Mouse (Mus musculus): ENCODE data around the gene Pin1rt1. TPM values are rescaled to one million over a fixed set of nuclear protein-coding genes. Genes with fewer than 3 reads are reported as not detected.

Pin1rt1 gene
- polyA plus RNA-seq, 2 experiments = 0.32 TPM; not detected in 1

DNA sequence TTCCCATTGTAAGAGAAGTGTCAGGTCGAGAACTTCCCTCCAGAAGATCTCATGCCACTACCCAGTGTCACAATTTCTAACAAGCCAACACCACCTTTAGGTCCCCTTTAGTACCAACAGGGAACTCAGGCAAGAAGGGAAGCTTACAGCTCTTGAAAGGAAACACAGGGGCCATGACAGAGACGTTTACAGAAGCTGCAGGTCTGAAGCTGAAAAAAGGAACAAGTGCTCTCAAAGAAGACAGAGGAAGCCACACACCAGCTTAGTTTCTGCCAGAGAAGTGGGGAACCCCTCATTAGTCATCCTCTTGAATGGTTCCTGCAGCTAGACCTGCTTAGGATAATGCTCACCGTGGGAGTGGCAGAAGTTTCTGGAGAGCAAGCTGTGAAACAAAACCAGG lies 28.9 kb downstream of the Pin1rt1 start:
- 71% methylated on average over 3 of the region's 3 CpGs for WGBS
- H3K27me3 ChIP-seq (ENCODE audit: control insufficient read depth, insufficient read depth, low read length) = no peaks in the 10 kb centered on the region
- TF ChIP-seq POLR2A (IDR thresholded peaks at IDR 0.05; ENCODE audit: borderline replicate concordance, extremely low read depth, insufficient read depth, insufficient read length) = no peak
- no peak overlapping the region for H3K27ac ChIP-seq (replicated peaks; ENCODE audit: low read depth, low read length)
- ATAC-seq (ENCODE audit: low FRiP score, low read depth) = no peak
- no peak for DNase-seq (ENCODE audit: low spot score)
- no peak overlapping the region for H3K9ac ChIP-seq (ENCODE audit: low read depth, low read length, severe bottlenecking)
- peaks cover 19% of the 10 kb centered on the region; the same call in 1 of the 2 replicates for H3K36me3 ChIP-seq (ENCODE audit: control insufficient read depth, insufficient read depth, low read length)
- no peaks in the 10 kb centered on the region for H3K4me1 ChIP-seq (ENCODE audit: control insufficient read depth, insufficient read depth, low read length)
- no peak overlapping the region for H3K4me3 ChIP-seq (replicated peaks; ENCODE audit: low read length)
- H3K9me3 ChIP-seq (ENCODE audit: control insufficient read depth, low read length) = no peaks in the 10 kb centered on the region
- no peak overlapping the region for H3K4me2 ChIP-seq (replicated peaks; ENCODE audit: low read depth, low read length, severe bottlenecking)

- no peaks in the 10 kb centered on the region; the same call in 1 of the 2 replicates for H3K4me1 ChIP-seq (ENCODE audit: control insufficient read depth, insufficient read depth, low read length)
- no peak overlapping the region for H3K27ac ChIP-seq (replicated peaks; ENCODE audit: low read depth, low read length)
- H3K27me3 ChIP-seq (ENCODE audit: control insufficient read depth, insufficient read depth, low read length) = no peaks in the 10 kb centered on the region
- TF ChIP-seq POLR2A (IDR thresholded peaks at IDR 0.05; ENCODE audit: borderline replicate concordance, extremely low read depth, insufficient read depth, insufficient read length) = no peak
- no peak overlapping the region for H3K4me3 ChIP-seq (replicated peaks; ENCODE audit: low read length)
- H3K9me3 ChIP-seq (ENCODE audit: control insufficient read depth, low read length) = no peaks in the 10 kb centered on the region
- H3K9ac ChIP-seq (ENCODE audit: low read depth, low read length, severe bottlenecking) = no peak overlapping the region
- ATAC-seq (ENCODE audit: low FRiP score, low read depth) = peak; percentile 91
- H3K4me2 ChIP-seq (replicated peaks; ENCODE audit: low read depth, low read length, severe bottlenecking) = no peak overlapping the region
- WGBS = 5% methylated on average over 13 of the region's 13 CpGs
- DNase-seq (ENCODE audit: low spot score) = peak; percentile 92
- H3K36me3 ChIP-seq (ENCODE audit: control insufficient read depth, insufficient read depth, low read length) = peaks cover 30% of the 10 kb centered on the region
Observed at GRCm38 (mm10) chr2:104685418-104685817, 30.8 kb downstream of the Pin1rt1 start.

DNA sequence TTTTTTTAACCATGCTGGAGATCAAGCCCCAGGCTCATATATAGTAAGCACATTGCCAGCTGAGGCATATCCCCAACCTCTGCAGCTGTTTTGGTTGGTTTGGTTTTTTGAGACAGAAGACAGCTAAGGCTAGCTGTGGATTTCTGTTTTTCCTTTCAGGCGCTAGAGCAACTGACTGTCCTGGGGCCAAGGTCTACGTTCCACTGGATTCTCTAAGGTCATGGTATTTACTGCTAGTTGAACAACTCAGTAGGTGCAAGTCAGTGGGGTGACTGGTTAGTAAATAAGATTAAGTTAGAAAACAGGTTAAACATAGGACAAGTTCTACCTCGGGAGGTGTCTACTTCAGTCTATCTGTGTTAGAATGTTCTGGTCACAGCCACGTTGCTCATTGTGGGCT lies 31.4 kb downstream of the Pin1rt1 start:
- Histone ChIP-seq H3K9ac (ENCODE audit: low read depth, low read length, severe bottlenecking) (no peak overlapping the region), H3K9me3 (ENCODE audit: control insufficient read depth, low read length) (no peaks in the 10 kb centered on the region), H3K4me1 (ENCODE audit: control insufficient read depth, insufficient read depth, low read length) (no peaks in the 10 kb centered on the region; the same call in 1 of the 2 replicates), H3K36me3 (ENCODE audit: control insufficient read depth, insufficient read depth, low read length) (peaks cover 30% of the 10 kb centered on the region), H3K27ac (replicated peaks; ENCODE audit: low read depth, low read length) (no peak overlapping the region), H3K4me3 (replicated peaks; ENCODE audit: low read length) (no peak overlapping the region), H3K27me3 (ENCODE audit: control insufficient read depth, insufficient read depth, low read length) (no peaks in the 10 kb centered on the region), H3K4me2 (replicated peaks; ENCODE audit: low read depth, low read length, severe bottlenecking) (no peak overlapping the region)
- DNase-seq (ENCODE audit: low spot score) = no peak
- no peak for TF ChIP-seq POLR2A (IDR thresholded peaks at IDR 0.05; ENCODE audit: borderline replicate concordance, extremely low read depth, insufficient read depth, insufficient read length)
- ATAC-seq (ENCODE audit: low FRiP score, low read depth) = 0 out of 2 replicates have a peak, but pooled peaks have one; percentile 4
- 83% methylated on average over 4 of the region's 4 CpGs for WGBS

DNA sequence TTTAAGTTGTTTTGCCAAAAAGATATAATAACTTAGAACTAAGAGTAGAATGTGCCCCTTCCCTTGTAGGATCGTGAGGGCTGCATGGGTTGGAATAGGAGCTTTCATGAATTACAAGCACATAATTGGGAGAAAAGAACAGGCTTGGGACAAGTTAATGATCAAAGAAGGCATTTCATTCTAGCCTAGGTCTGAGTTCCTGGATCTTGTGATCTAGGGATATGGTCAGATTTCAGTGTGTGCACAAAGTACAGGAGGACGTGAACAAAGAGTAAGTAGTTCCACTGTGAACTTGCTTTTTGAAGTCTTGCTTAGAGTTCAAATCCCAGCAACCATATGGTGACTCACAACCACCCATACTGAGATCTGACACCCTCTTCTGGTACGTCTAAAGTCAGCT lies 38.9 kb downstream of the Pin1rt1 start:
- peaks cover 14% of the 10 kb centered on the region for H3K36me3 ChIP-seq (ENCODE audit: control insufficient read depth, insufficient read depth, low read length)
- no peak overlapping the region for H3K4me3 ChIP-seq (replicated peaks; ENCODE audit: low read length)
- no peaks in the 10 kb centered on the region for H3K9me3 ChIP-seq (ENCODE audit: control insufficient read depth, low read length)
- no peak for ATAC-seq (ENCODE audit: low FRiP score, low read depth)
- WGBS = 62% methylated on average over 3 of the region's 3 CpGs
- no peak for DNase-seq (ENCODE audit: low spot score)
- H3K27ac ChIP-seq (replicated peaks; ENCODE audit: low read depth, low read length) = no peak overlapping the region
- TF ChIP-seq POLR2A (IDR thresholded peaks at IDR 0.05; ENCODE audit: borderline replicate concordance, extremely low read depth, insufficient read depth, insufficient read length) = no peak
- no peak overlapping the region for H3K9ac ChIP-seq (ENCODE audit: low read depth, low read length, severe bottlenecking)
- no peaks in the 10 kb centered on the region; the same call in 1 of the 2 replicates for H3K4me1 ChIP-seq (ENCODE audit: control insufficient read depth, insufficient read depth, low read length)
- H3K27me3 ChIP-seq (ENCODE audit: control insufficient read depth, insufficient read depth, low read length) = no peaks in the 10 kb centered on the region
- H3K4me2 ChIP-seq (replicated peaks; ENCODE audit: low read depth, low read length, severe bottlenecking) = no peak overlapping the region

- no peak for TF ChIP-seq POLR2A (IDR thresholded peaks at IDR 0.05; ENCODE audit: borderline replicate concordance, extremely low read depth, insufficient read depth, insufficient read length)
- Histone ChIP-seq H3K9me3 (ENCODE audit: control insufficient read depth, low read length) (no peaks in the 10 kb centered on the region), H3K27ac (replicated peaks; ENCODE audit: low read depth, low read length) (no peak overlapping the region), H3K27me3 (ENCODE audit: control insufficient read depth, insufficient read depth, low read length) (no peaks in the 10 kb centered on the region), H3K4me1 (ENCODE audit: control insufficient read depth, insufficient read depth, low read length) (no peaks in the 10 kb centered on the region), H3K4me2 (replicated peaks; ENCODE audit: low read depth, low read length, severe bottlenecking) (no peak overlapping the region), H3K9ac (ENCODE audit: low read depth, low read length, severe bottlenecking) (no peak overlapping the region), H3K36me3 (ENCODE audit: control insufficient read depth, insufficient read depth, low read length) (peaks cover 12% of the 10 kb centered on the region; the same call in 1 of the 2 replicates), H3K4me3 (replicated peaks; ENCODE audit: low read length) (no peak overlapping the region)
- no peak for ATAC-seq (ENCODE audit: low FRiP score, low read depth)
- DNase-seq (ENCODE audit: low spot score) = no peak
Observed at GRCm38 (mm10) chr2:104671724-104672123, 44.5 kb downstream of the Pin1rt1 start.
